ENCODE assay signal across 22 mouse cellular contexts in the genomic region with DNA sequence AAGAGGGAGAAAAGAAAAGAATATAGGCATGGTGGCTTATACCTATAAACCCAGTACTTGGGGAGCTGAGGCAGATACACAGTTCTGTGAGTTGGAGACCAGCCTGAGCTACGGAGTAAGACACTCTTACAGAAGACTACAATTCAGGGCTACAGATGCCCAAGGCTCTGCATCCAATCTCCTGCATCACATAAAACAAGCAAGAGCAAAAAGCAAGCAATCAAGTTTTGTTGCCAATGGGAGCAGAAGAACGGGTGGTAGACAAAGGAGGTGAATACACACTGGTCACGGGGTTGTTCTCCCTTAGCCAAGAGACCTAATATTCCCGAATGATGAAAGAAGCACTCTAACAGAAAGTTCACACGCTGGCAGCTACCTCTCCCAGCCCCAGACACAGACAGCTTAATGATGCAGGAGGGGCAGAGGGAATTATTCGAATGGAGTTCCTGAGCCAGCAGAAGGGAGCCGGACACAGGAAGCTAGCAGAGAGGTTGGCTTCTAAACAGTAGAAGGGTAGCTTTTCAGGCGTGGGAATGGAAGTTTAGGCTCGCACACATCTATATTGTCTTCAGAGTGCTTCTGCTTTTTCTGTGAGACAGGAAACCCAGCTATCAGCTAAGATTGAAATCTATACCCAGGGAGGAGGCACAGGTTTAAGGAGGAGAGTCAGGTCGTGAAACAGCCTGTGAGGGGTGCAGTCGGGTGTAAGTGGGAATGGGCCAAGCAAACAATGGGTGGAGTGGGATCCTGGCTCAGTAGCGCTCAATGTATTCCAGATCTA. TPM values are rescaled to one million over a fixed set of nuclear protein-coding genes. Genes with fewer than 3 reads are reported as not detected.
A peak's percentile ranks its signal among the peaks of the same experiment; 100 is the strongest.
DNase-seq lines count a peak whose midpoint lies in the region; ATAC-seq and TF ChIP-seq lines count a peak whose summit lies in the region.
"Had no signal": no experiment of that assay in that cellular context is flagged by ENCODE, and none has a peak within 500 bp of the region (broad histone marks: within the 10 kb centered on the region; RNA-seq: fewer than 3 reads in every experiment).

No protein-coding gene starts in this region.

- DNase-seq in kidney, postnatal 0 days (ENCODE audit: low spot score) = peak; percentile 44
- DNase-seq in kidney, postnatal 4 days = no peak
- DNase-seq in CD4-positive, CD25-positive, alpha-beta regulatory T cell, adult 2 months (ENCODE audit: low read depth, low spot score) = peak; percentile 33
- DNase-seq in MN1 (ENCODE audit: low spot score) = no peak
- no peak for DNase-seq in neural tube, embryonic 10.5 days (ENCODE audit: extremely low spot score, low spot score)
- DNase-seq: adrenal gland, postnatal 25 days; cerebellum, adult 18-20 months; cerebellum, postnatal 25 days; gastrocnemius, postnatal 10 days; kidney, adult 8-10 months; kidney, postnatal 25 days; layer of hippocampus, adult 9-11 months; lung, embryonic 14.5 days; retina, postnatal 1 day; right cerebral cortex, postnatal 4 days; thymus, postnatal 36 days had no signal

- no peak for ATAC-seq in kidney, postnatal 0 days (replicated peaks; ENCODE audit: low FRiP score, low read depth)
- ATAC-seq in granulocyte monocyte progenitor cell, adult 5-6 weeks (replicated peaks; ENCODE audit: poor library complexity, severe bottlenecking) = peak; percentile 48
- peak; percentile 50; the same call in 1 of the 2 replicates for ATAC-seq in monocyte, adult 5-6 weeks (replicated peaks; ENCODE audit: insufficient number of reproducible peaks, low FRiP score, low TSS enrichment, poor library complexity, severe bottlenecking)
- ATAC-seq: midbrain, embryonic 15.5 days had no signal

- no peak overlapping the region for H3K27ac ChIP-seq in kidney, postnatal 0 days
- H3K27ac ChIP-seq: embryonic facial prominence, embryonic 15.5 days; limb, embryonic 10.5 days; macrophage; midbrain, embryonic 15.5 days had no signal

- no peaks in the 10 kb centered on the region for H3K27me3 ChIP-seq in kidney, postnatal 0 days (ENCODE audit: insufficient read depth, low read length)
- H3K27me3 ChIP-seq: embryonic facial prominence, embryonic 15.5 days; midbrain, embryonic 15.5 days had no signal

- H3K4me3 ChIP-seq in kidney, postnatal 0 days (replicated peaks; ENCODE audit: low read depth, low read length) = no peak overlapping the region
- H3K4me3 ChIP-seq: embryonic facial prominence, embryonic 15.5 days; limb, embryonic 10.5 days; midbrain, embryonic 15.5 days had no signal

- WGBS in kidney, postnatal 0 days = 26% methylated on average over 12 of the region's 12 CpGs

- H3K9me3 ChIP-seq in kidney, postnatal 0 days (replicated peaks; ENCODE audit: low read length) = no peaks in the 10 kb centered on the region
- H3K9me3 ChIP-seq: embryonic facial prominence, embryonic 15.5 days; limb, embryonic 10.5 days; midbrain, embryonic 15.5 days had no signal

- TF ChIP-seq CTCF in kidney, postnatal 0 days (IDR thresholded peaks at IDR 0.05; ENCODE audit: low read depth) = no peak

- H3K4me1 ChIP-seq in kidney, postnatal 0 days (replicated peaks; ENCODE audit: insufficient read depth, low read length) = 0 out of 2 replicates have a peak, but pooled peaks cover 8% of the 10 kb centered on the region
- H3K4me1 ChIP-seq: embryonic facial prominence, embryonic 15.5 days; limb, embryonic 10.5 days; midbrain, embryonic 15.5 days had no signal

- no peaks in the 10 kb centered on the region for H3K36me3 ChIP-seq in kidney, postnatal 0 days (ENCODE audit: insufficient read depth, low read length)
- H3K36me3 ChIP-seq: embryonic facial prominence, embryonic 15.5 days; limb, embryonic 10.5 days; midbrain, embryonic 15.5 days had no signal

- H3K4me2 ChIP-seq in kidney, postnatal 0 days (ENCODE audit: low read length) = no peak overlapping the region
- H3K4me2 ChIP-seq: embryonic facial prominence, embryonic 15.5 days; lung, embryonic 14.5 days; midbrain, embryonic 15.5 days had no signal

- no peak overlapping the region for H3K9ac ChIP-seq in kidney, postnatal 0 days (ENCODE audit: low read depth, low read length)
- H3K9ac ChIP-seq: embryonic facial prominence, embryonic 15.5 days; lung, embryonic 14.5 days; midbrain, embryonic 15.5 days had no signal

RNA-seq across cellular contexts. Expression of gene Nedd9, which starts 15.2 kb away (rescaled TPM):
- 26.4 and 27.3 TPM in 2 replicates for polyA plus RNA-seq in kidney, postnatal 0 days (2015; fragmentation: Nextera tagmentation; extraction: Ambion mirVana)
- total RNA-seq in granulocyte monocyte progenitor cell, adult 5-6 weeks (2014; fragmentation: Nextera tagmentation) = 15.1 and 22.2 TPM in 2 replicates
- 23.4 and 37.8 TPM in 2 replicates for total RNA-seq in granulocyte monocyte progenitor cell, adult 5-6 weeks (2017)
- 272 to 357 TPM (median 343 TPM) in 3 replicates for total RNA-seq in monocyte, adult 5-6 weeks (2017)

Comparison
In these comparisons a context has a peak if more than half of its experiments do, and no peak if none do; other contexts are left out.
1. DNase-seq: peak in kidney, postnatal 0 days (single experiment) and CD4-positive, CD25-positive, alpha-beta regulatory T cell, adult 2 months (single experiment); none in kidney, postnatal 4 days (0 of 2), MN1 (single experiment) and neural tube, embryonic 10.5 days (single experiment).